Mouse (Mus musculus) lung, postnatal 0 days (tissue): ENCODE measurements around the gene Mpzl2.

Source experiments
- CTCF ChIP-seq: IDR thresholded peaks from 2 replicates; pipeline ENCODE4 v1.5.1; 2016; ENCODE audit warnings: antibody characterized with exemption, mild to moderate bottlenecking
- EP300 ChIP-seq: IDR thresholded peaks from 2 replicates; pipeline ENCODE4 v1.6.1; 2016; ENCODE audit warnings: antibody characterized with exemption, mild to moderate bottlenecking, control low read depth

DNA sequence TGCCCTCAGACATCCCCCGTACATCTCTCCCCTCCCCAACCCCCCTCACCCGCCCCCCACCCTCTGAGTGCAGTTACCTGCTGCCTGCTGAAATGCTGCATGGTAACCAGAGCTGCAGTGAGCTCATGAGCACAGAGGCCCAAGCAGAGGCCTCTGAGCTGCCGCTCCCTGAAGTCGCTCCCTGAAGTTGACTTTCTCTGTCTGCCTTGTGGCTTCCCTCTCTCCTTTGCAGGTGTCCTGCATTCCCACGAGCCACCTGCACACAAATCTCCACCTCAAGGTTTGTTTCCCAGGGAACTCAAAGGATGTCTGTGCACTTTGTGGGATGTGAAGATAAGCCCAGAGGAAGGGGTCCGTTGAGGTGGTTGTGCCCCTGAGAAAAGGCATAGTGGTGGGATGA, 28.3 kb upstream of the Mpzl2 start:
- TF ChIP-seq CTCF (no peak), EP300 (no peak)
